Mouse (Mus musculus): ENCODE results near the gene Rasa3. TPM values are rescaled to one million over a fixed set of nuclear protein-coding genes. Genes with fewer than 3 reads are reported as not detected.

Gene Rasa3
- polyA plus RNA-seq, 1 experiment: 62.6 TPM

DNA sequence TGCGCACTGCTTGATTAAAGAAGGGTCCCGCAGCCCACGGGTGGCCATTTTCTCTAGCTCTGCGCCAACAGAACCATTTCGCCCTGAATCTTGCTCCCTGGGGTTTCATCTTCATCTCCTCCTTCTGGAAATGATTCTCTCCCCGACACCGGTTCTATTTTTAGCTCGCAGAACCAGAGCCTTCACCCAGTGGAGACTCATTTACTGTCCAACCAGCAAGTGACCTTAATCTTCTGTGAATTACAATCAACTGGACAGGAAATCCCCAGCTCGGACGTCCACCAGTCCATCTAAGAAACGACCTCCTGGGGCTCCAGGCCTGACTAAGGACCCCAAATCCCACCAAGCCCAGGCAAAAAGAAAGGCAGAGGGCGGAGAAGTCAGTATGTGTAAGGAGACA lies 19.9 kb downstream of the Rasa3 start:
- TF ChIP-seq CTCF (IDR thresholded peaks at IDR 0.05; ENCODE audit: borderline replicate concordance, insufficient read depth, low read length) (no peak), POLR2A (IDR thresholded peaks at IDR 0.05; ENCODE audit: low read depth, low read length) (no peak)
- Histone ChIP-seq H3K4me1 (ENCODE audit: control insufficient read depth, insufficient read depth, low read length) (0 out of 2 replicates have a peak, but pooled peaks cover 4% of the 10 kb centered on the region), H3K4me3 (ENCODE audit: insufficient read depth, low read length) (no peak overlapping the region)

DNA sequence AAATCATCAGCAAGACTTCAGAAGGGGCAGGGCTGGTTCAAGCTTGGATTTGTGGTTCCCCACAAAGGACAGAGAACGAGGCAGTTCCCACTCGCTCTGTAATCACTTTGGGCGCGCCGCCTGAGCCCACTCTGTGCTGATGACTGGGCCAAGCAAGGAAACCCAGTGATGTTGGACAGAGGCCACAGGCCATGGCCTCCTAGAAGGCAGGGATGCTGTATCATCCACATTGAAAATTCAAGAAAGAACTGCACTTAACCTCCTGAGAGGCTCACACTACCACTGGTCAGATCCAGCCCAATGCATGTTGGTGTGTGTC lies 22.4 kb downstream of the Rasa3 start:
- Histone ChIP-seq H3K4me3 (ENCODE audit: insufficient read depth, low read length) (no peak overlapping the region), H3K27ac (ENCODE audit: insufficient read depth, low read length) (no peak overlapping the region), H3K4me1 (ENCODE audit: control insufficient read depth, insufficient read depth, low read length) (peaks cover 10% of the 10 kb centered on the region; the same call in 1 of the 2 replicates)
- TF ChIP-seq POLR2A (IDR thresholded peaks at IDR 0.05; ENCODE audit: low read depth, low read length): no peak
- TF ChIP-seq CTCF (IDR thresholded peaks at IDR 0.05; ENCODE audit: borderline replicate concordance, insufficient read depth, low read length): no peak

More for the DNA sequence above, 19.9 kb downstream of the Rasa3 start:
- no peak overlapping the region for H3K27ac ChIP-seq (ENCODE audit: insufficient read depth, low read length)

DNA sequence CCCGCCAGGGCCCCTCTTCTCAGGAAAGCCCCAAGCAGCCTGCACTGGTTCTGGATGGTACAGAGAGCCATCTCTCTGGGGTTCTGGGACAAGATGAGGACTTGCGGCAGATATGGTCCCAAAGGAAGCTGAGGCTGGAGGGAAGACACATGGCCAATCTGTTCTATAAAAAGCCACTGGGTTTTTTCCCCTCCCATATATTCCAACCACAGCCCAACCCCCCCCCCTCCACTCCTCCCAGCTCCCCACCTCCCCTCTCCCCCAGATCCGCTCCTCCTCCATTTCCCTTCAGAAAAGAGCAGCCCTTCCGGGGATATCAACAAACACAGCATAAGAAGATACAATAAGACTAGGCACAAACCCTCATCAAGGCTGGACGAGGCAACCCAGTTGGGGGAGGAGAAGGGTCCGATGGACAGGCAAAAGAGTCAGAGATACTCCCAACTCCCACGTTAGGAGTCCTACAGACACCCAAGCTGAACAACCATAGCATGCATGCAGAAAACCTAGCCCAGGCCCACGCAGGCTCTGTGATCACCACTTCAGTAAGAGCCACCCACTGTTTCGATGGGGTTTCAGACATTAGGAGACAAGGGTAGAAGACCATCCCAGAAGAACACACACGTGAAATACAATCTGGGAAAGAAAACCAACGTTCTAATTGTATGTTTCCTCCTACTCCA lies 22.9 kb downstream of the Rasa3 start:
- no peak for TF ChIP-seq CTCF (IDR thresholded peaks at IDR 0.05; ENCODE audit: borderline replicate concordance, insufficient read depth, low read length)
- Histone ChIP-seq H3K4me3 (ENCODE audit: insufficient read depth, low read length) (no peak overlapping the region), H3K4me1 (ENCODE audit: control insufficient read depth, insufficient read depth, low read length) (peaks cover 13% of the 10 kb centered on the region; the same call in 1 of the 2 replicates), H3K27ac (ENCODE audit: insufficient read depth, low read length) (no peak overlapping the region)

DNA sequence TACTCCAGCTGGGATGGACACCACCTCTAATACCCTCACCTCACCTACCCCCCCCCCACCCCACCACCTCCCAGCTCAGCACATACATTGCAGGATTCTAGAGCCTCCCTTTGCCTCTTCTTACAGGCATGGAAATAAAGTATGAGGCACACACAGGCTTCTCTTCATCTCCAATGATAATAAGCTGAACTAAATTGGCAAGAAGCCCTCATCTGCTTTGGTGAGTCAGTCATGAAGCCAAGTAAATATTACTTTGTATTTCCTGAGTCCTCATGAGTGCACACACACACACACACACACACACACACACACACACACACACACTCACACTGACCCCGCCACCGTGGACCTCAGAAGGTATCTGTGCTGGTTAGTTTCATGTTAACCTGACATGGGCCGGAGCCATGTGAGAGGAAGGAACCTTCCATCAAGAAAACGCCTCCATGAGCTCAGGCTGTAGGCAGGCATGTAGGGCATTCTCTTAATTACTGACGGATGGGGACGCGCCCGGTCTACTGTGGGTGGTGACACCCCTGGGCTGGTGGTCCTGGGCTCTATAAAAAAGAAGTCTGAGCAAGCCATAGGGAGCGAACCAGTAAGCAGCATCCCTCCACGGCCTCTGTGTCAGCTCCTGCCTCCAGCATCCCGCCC lies 26.7 kb downstream of the Rasa3 start:
- Histone ChIP-seq H3K4me1 (ENCODE audit: control insufficient read depth, insufficient read depth, low read length) (peaks cover 24% of the 10 kb centered on the region), H3K4me3 (ENCODE audit: insufficient read depth, low read length) (no peak overlapping the region), H3K27ac (ENCODE audit: insufficient read depth, low read length) (peak overlapping the region; percentile 34; the same call in 1 of the 2 replicates)
- TF ChIP-seq CTCF (IDR thresholded peaks at IDR 0.05; ENCODE audit: borderline replicate concordance, insufficient read depth, low read length) (no peak), POLR2A (IDR thresholded peaks at IDR 0.05; ENCODE audit: low read depth, low read length) (no peak)

- TF ChIP-seq POLR2A (IDR thresholded peaks at IDR 0.05; ENCODE audit: low read depth, low read length) (no peak), CTCF (IDR thresholded peaks at IDR 0.05; ENCODE audit: borderline replicate concordance, insufficient read depth, low read length) (no peak)
- Histone ChIP-seq H3K27ac (ENCODE audit: insufficient read depth, low read length) (peak overlapping the region; percentile 76), H3K4me1 (ENCODE audit: control insufficient read depth, insufficient read depth, low read length) (peaks cover 35% of the 10 kb centered on the region), H3K4me3 (ENCODE audit: insufficient read depth, low read length) (no peak overlapping the region)
Measured at GRCm38 (mm10) chr8:13649154-13649515, 28.3 kb downstream of the Rasa3 start.

DNA sequence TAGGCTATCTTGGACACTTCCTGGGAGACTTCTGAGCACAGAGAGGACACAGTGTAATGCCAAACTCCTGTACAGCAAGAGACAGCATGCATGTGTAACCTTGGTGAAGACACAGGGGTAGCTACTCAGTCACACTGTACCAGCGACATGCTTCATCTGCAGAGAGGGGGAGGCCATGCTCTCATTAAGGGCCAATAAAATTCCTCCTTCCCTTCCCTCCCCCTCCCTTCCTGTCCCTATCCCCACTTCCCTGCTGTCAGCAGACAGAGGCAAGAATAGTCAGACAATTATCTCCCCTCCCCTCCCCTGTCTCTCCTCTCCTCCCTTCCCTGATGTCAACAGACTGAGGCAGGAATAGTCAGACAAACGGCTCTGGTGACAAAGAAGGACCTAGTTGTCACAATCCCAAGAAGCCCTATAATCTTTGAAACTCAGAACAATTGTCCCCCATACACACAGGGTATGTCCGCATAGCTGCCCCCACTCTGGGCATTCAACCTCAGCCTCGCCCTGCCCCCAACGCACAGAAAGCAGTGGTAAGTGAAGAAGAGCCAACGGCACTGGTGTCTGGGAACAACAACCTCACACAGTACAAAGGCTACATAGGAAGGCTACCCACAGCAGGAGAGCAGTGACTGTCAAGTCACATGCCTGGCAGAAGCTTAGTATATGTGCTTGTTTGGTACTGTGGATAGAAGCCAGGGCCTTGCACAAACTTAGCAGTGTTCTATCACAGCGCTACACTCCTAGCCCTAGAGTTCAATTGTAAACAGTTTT lies 28.8 kb downstream of the Rasa3 start:
- H3K27ac ChIP-seq (ENCODE audit: insufficient read depth, low read length): peak overlapping the region; percentile 76
- no peak overlapping the region for H3K4me3 ChIP-seq (ENCODE audit: insufficient read depth, low read length)
- peaks cover 40% of the 10 kb centered on the region for H3K4me1 ChIP-seq (ENCODE audit: control insufficient read depth, insufficient read depth, low read length)
- TF ChIP-seq POLR2A (IDR thresholded peaks at IDR 0.05; ENCODE audit: low read depth, low read length): no peak

DNA sequence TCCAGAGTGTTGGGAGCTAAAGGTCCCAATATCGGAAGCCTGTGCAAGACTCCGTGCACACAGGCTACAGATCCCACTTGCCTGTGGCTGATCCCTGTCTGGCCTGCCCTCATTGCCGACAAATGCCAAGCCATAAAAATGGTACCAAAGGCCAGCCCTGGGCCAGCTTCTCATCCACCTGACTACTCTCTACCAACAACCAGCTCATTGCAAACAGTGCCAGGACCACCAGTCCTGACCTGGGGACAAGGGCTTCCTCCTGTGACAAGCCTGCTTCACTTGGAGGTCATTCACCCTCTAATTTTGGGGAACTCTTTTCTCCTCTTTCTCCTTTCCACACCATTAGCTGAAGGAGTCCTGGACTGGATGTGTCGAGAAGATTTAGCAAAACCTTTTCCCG lies 29.8 kb downstream of the Rasa3 start:
- no peak overlapping the region for H3K4me3 ChIP-seq (ENCODE audit: insufficient read depth, low read length)
- no peak for TF ChIP-seq CTCF (IDR thresholded peaks at IDR 0.05; ENCODE audit: borderline replicate concordance, insufficient read depth, low read length)
- no peak for TF ChIP-seq POLR2A (IDR thresholded peaks at IDR 0.05; ENCODE audit: low read depth, low read length)
- no peak overlapping the region for H3K27ac ChIP-seq (ENCODE audit: insufficient read depth, low read length)
- peaks cover 41% of the 10 kb centered on the region for H3K4me1 ChIP-seq (ENCODE audit: control insufficient read depth, insufficient read depth, low read length)

GRCm38 (mm10) chr8:13644932-13645676 lies 32.3 kb downstream of the Rasa3 start:
- Histone ChIP-seq H3K4me1 (ENCODE audit: control insufficient read depth, insufficient read depth, low read length) (peaks cover 38% of the 10 kb centered on the region), H3K27ac (ENCODE audit: insufficient read depth, low read length) (peak overlapping the region; percentile 94), H3K4me3 (ENCODE audit: insufficient read depth, low read length) (no peak overlapping the region)
- TF ChIP-seq CTCF (IDR thresholded peaks at IDR 0.05; ENCODE audit: borderline replicate concordance, insufficient read depth, low read length) (no peak), POLR2A (IDR thresholded peaks at IDR 0.05; ENCODE audit: low read depth, low read length) (no peak)

DNA sequence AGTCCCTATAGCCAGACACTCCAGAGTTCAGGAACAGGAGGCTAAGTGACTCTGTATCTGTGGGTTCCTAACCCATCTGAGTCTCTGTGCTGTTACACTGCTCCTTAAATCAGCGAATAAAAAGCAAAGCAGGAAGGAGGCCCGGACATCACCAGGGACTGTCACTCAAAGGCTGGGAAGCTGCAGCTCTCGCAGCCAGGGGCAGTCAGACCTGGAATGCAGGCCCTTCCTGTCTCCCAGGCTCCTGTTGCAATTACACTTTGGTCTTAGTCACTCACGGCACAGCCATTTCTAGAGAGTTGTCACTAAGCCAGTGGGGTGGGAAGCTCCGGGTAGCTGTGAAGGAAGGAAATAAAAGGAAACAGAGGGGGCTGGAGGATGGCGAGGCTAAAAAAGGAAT lies 33.2 kb downstream of the Rasa3 start:
- TF ChIP-seq CTCF (IDR thresholded peaks at IDR 0.05; ENCODE audit: borderline replicate concordance, insufficient read depth, low read length) (no peak), POLR2A (IDR thresholded peaks at IDR 0.05; ENCODE audit: low read depth, low read length) (peak; percentile 28; the same call in 1 of the 2 replicates)
- peak overlapping the region; percentile 94 for H3K27ac ChIP-seq (ENCODE audit: insufficient read depth, low read length)
- peaks cover 34% of the 10 kb centered on the region for H3K4me1 ChIP-seq (ENCODE audit: control insufficient read depth, insufficient read depth, low read length)
- H3K4me3 ChIP-seq (ENCODE audit: insufficient read depth, low read length): no peak overlapping the region

Data from embryonic fibroblast, embryonic 13.5 days (primary cell).